Mouse (Mus musculus): Measurements from ENCODE around the gene Sost.
A peak's percentile ranks its signal among the peaks of the same experiment; 100 is the strongest.

GRCm38 (mm10) chr11:101971410-101971809 is 4.6 kb upstream of the Sost start:
- no peak for TF ChIP-seq POLR2A (IDR thresholded peaks at IDR 0.05; ENCODE audit: borderline replicate concordance, control insufficient read depth, low read depth, low read length)
- peak; percentile 70 for TF ChIP-seq CTCF (IDR thresholded peaks at IDR 0.05; ENCODE audit: control insufficient read depth, insufficient read depth, low read length)
